Comparison of ENCODE assay signal across 8 mouse cellular contexts in genomic region chr8:122617947-122618546, GRCm38 (mm10). TPM values are rescaled to one million over a fixed set of nuclear protein-coding genes. Genes with fewer than 3 reads are reported as not detected.
DNase-seq lines count a peak whose midpoint lies in the region; ATAC-seq and TF ChIP-seq lines count a peak whose summit lies in the region.

No protein-coding gene starts in this region.

- H3K4me2 ChIP-seq in heart, embryonic 11.5 days: no peak overlapping the region
- peak overlapping the region; percentile 36; the same call in 1 of the 2 replicates for H3K4me2 ChIP-seq in intestine, embryonic 15.5 days (replicated peaks)
- H3K4me2 ChIP-seq in limb, embryonic 12.5 days: no peak overlapping the region
- H3K4me2 ChIP-seq in midbrain, embryonic 16.5 days (ENCODE audit: low read length): no peak overlapping the region

- H3K4me1 ChIP-seq in heart, embryonic 11.5 days (ENCODE audit: control insufficient read depth, insufficient read depth, low read length): peaks cover 4% of the 10 kb centered on the region
- peaks cover 12% of the 10 kb centered on the region for H3K4me1 ChIP-seq in intestine, embryonic 15.5 days (replicated peaks)
- peaks cover 32% of the 10 kb centered on the region for H3K4me1 ChIP-seq in limb, embryonic 12.5 days (replicated peaks)
- peaks cover 2% of the 10 kb centered on the region; the same call in 1 of the 2 replicates for H3K4me1 ChIP-seq in midbrain, embryonic 16.5 days (ENCODE audit: control insufficient read depth, insufficient read depth, low read length)

- intact Hi-C loops in gastrocnemius, adult 2 months (cut with DNase I): loop anchor here (1.0 to 5.0 kb wide), 4 partner anchors 45 to 212 kb away; no protein-coding TSS in a partner anchor

- no peaks in the 10 kb centered on the region for H3K9me3 ChIP-seq in heart, embryonic 11.5 days (replicated peaks; ENCODE audit: control insufficient read depth, low read length)
- H3K9me3 ChIP-seq in intestine, embryonic 15.5 days: no peaks in the 10 kb centered on the region
- H3K9me3 ChIP-seq in limb, embryonic 12.5 days: no peaks in the 10 kb centered on the region
- H3K9me3 ChIP-seq in midbrain, embryonic 16.5 days (replicated peaks; ENCODE audit: control insufficient read depth, low read length, poor library complexity, severe bottlenecking): no peaks in the 10 kb centered on the region

- no peaks in the 10 kb centered on the region; the same call in 1 of the 2 replicates for H3K27me3 ChIP-seq in heart, embryonic 11.5 days (ENCODE audit: control insufficient read depth, insufficient read depth, low read length)
- no peaks in the 10 kb centered on the region for H3K27me3 ChIP-seq in intestine, embryonic 15.5 days (replicated peaks)
- no peaks in the 10 kb centered on the region for H3K27me3 ChIP-seq in limb, embryonic 12.5 days
- no peaks in the 10 kb centered on the region for H3K27me3 ChIP-seq in midbrain, embryonic 16.5 days (ENCODE audit: control insufficient read depth, insufficient read depth, low read depth, low read length)

- WGBS in heart, embryonic 11.5 days (ENCODE audit: insufficient replicate concordance): 36% methylated on average over 5 of the region's 7 CpGs
- 26% methylated on average over 5 of the region's 7 CpGs for WGBS in intestine, embryonic 15.5 days
- 30% methylated on average over 5 of the region's 7 CpGs for WGBS in limb, embryonic 12.5 days
- 36% methylated on average over 5 of the region's 7 CpGs for WGBS in midbrain, embryonic 16.5 days

- H3K4me3 ChIP-seq in heart, embryonic 11.5 days (ENCODE audit: low read depth, low read length): no peak overlapping the region
- H3K4me3 ChIP-seq in gastrocnemius, adult 2 months: no peak overlapping the region
- H3K4me3 ChIP-seq in intestine, embryonic 15.5 days (replicated peaks): no peak overlapping the region
- H3K4me3 ChIP-seq in limb, embryonic 12.5 days (replicated peaks): no peak overlapping the region
- H3K4me3 ChIP-seq in midbrain, embryonic 16.5 days (ENCODE audit: low read depth, low read length): no peak overlapping the region

- peak; percentile 97 for DNase-seq in heart, adult 11 months
- peak; percentile 90 to 94 for DNase-seq in cerebellum, postnatal 25 days
- peak; percentile 91 for DNase-seq in gastrocnemius, adult 2 months
- peak; percentile 87 to 92 for DNase-seq in spleen, postnatal 10 days (ENCODE audit: low spot score in 2 of 2)

- H3K36me3 ChIP-seq in heart, embryonic 11.5 days (ENCODE audit: control insufficient read depth, insufficient read depth, low read length): peaks cover 2% of the 10 kb centered on the region; the same call in 1 of the 2 replicates
- peaks cover 2% of the 10 kb centered on the region; the same call in 1 of the 2 replicates for H3K36me3 ChIP-seq in intestine, embryonic 15.5 days
- H3K36me3 ChIP-seq in limb, embryonic 12.5 days: peaks cover 15% of the 10 kb centered on the region; the same call in 1 of the 2 replicates
- H3K36me3 ChIP-seq in midbrain, embryonic 16.5 days (ENCODE audit: control insufficient read depth, insufficient read depth, low read length): no peaks in the 10 kb centered on the region

- H3K9ac ChIP-seq in heart, embryonic 11.5 days (ENCODE audit: low read depth, low read length): no peak overlapping the region
- no peak overlapping the region for H3K9ac ChIP-seq in intestine, embryonic 15.5 days
- H3K9ac ChIP-seq in limb, embryonic 12.5 days (replicated peaks): no peak overlapping the region
- no peak overlapping the region for H3K9ac ChIP-seq in midbrain, embryonic 16.5 days (ENCODE audit: low read depth, low read length)

- ATAC-seq in heart, embryonic 11.5 days (replicated peaks; ENCODE audit: insufficient number of reproducible peaks, low FRiP score, low TSS enrichment): no peak
- ATAC-seq in intestine, embryonic 15.5 days: peak; percentile 18; the same call in 1 of the 2 replicates
- 0 out of 2 replicates have a peak, but pooled peaks have one; percentile 16 for ATAC-seq in limb, embryonic 12.5 days (ENCODE audit: insufficient number of reproducible peaks, insufficient read depth, low FRiP score, low TSS enrichment, low read depth)
- ATAC-seq in midbrain, embryonic 16.5 days: 0 out of 2 replicates have a peak, but pooled peaks have one; percentile 19

- no peak overlapping the region for H3K27ac ChIP-seq in heart, embryonic 11.5 days (ENCODE audit: low read depth, low read length)
- no peak overlapping the region for H3K27ac ChIP-seq in gastrocnemius, adult 2 months
- H3K27ac ChIP-seq in intestine, embryonic 15.5 days: no peak overlapping the region
- H3K27ac ChIP-seq in limb, embryonic 12.5 days: peak overlapping the region; percentile 59; the same call in 1 of the 2 replicates
- no peak overlapping the region for H3K27ac ChIP-seq in midbrain, embryonic 16.5 days (ENCODE audit: low read length)

- peak; percentile 72 for TF ChIP-seq CTCF in gastrocnemius, adult 2 months (IDR thresholded peaks at IDR 0.05)

RNA-seq across cellular contexts. Expression of gene Pabpn1l, which starts 4.5 kb away (rescaled TPM):
- polyA plus RNA-seq in heart, embryonic 11.5 days (2014; fragmentation: Nextera tagmentation; extraction: Ambion mirVana): not detected in 2 replicates
- total RNA-seq in gastrocnemius, adult 2 months (2021): not detected
- polyA plus RNA-seq in intestine, embryonic 15.5 days (2015; fragmentation: Nextera tagmentation; extraction: Ambion mirVana): not detected in 2 replicates
- not detected in 2 replicates for polyA plus RNA-seq in limb, embryonic 12.5 days (2016; fragmentation: Nextera tagmentation; extraction: Ambion mirVana)
- not detected in 2 replicates for polyA plus RNA-seq in midbrain, embryonic 16.5 days (2015; fragmentation: Nextera tagmentation; extraction: Ambion mirVana)

RNA-seq across cellular contexts. Expression of gene Trappc2l, which starts 6.6 kb away (rescaled TPM):
- polyA plus RNA-seq in heart, embryonic 11.5 days (2014; fragmentation: Nextera tagmentation; extraction: Ambion mirVana): 49.8 and 60.0 TPM in 2 replicates
- 10 to 100 TPM; 39.3 to 45.5 TPM for total RNA-seq in gastrocnemius, adult 2 months (2021)
- 58.0 and 76.0 TPM in 2 replicates for polyA plus RNA-seq in intestine, embryonic 15.5 days (2015; fragmentation: Nextera tagmentation; extraction: Ambion mirVana)
- 39.0 and 48.0 TPM in 2 replicates for polyA plus RNA-seq in limb, embryonic 12.5 days (2016; fragmentation: Nextera tagmentation; extraction: Ambion mirVana)
- polyA plus RNA-seq in midbrain, embryonic 16.5 days (2015; fragmentation: Nextera tagmentation; extraction: Ambion mirVana): 93.8 and 101 TPM in 2 replicates

RNA-seq across cellular contexts. Expression of gene Galns, which starts 6.8 kb away (rescaled TPM):
- 11.4 and 12.3 TPM in 2 replicates for polyA plus RNA-seq in heart, embryonic 11.5 days (2014; fragmentation: Nextera tagmentation; extraction: Ambion mirVana)
- 1 to 10 TPM; 1.0 to 1.1 TPM for total RNA-seq in gastrocnemius, adult 2 months (2021)
- 17.1 and 18.8 TPM in 2 replicates for polyA plus RNA-seq in intestine, embryonic 15.5 days (2015; fragmentation: Nextera tagmentation; extraction: Ambion mirVana)
- polyA plus RNA-seq in limb, embryonic 12.5 days (2016; fragmentation: Nextera tagmentation; extraction: Ambion mirVana): 5.9 and 8.4 TPM in 2 replicates
- polyA plus RNA-seq in midbrain, embryonic 16.5 days (2015; fragmentation: Nextera tagmentation; extraction: Ambion mirVana): 8.4 and 8.9 TPM in 2 replicates

RNA-seq across cellular contexts. Expression of gene Aprt, which starts 41.3 kb away (rescaled TPM):
- 250 and 262 TPM in 2 replicates for polyA plus RNA-seq in heart, embryonic 11.5 days (2014; fragmentation: Nextera tagmentation; extraction: Ambion mirVana)
- 10 to 100 TPM; 40.5 to 44.8 TPM for total RNA-seq in gastrocnemius, adult 2 months (2021)
- 545 and 612 TPM in 2 replicates for polyA plus RNA-seq in intestine, embryonic 15.5 days (2015; fragmentation: Nextera tagmentation; extraction: Ambion mirVana)
- polyA plus RNA-seq in limb, embryonic 12.5 days (2016; fragmentation: Nextera tagmentation; extraction: Ambion mirVana): 299 and 305 TPM in 2 replicates
- polyA plus RNA-seq in midbrain, embryonic 16.5 days (2015; fragmentation: Nextera tagmentation; extraction: Ambion mirVana): 156 and 157 TPM in 2 replicates

RNA-seq across cellular contexts. Expression of gene Cdt1, which starts 50.2 kb away (rescaled TPM):
- polyA plus RNA-seq in heart, embryonic 11.5 days (2014; fragmentation: Nextera tagmentation; extraction: Ambion mirVana): 29.5 and 30.4 TPM in 2 replicates
- 1 to 10 TPM in 1 of 2 experiments, under 1 TPM in 1; 0.78 to 1.5 TPM for total RNA-seq in gastrocnemius, adult 2 months (2021)
- polyA plus RNA-seq in intestine, embryonic 15.5 days (2015; fragmentation: Nextera tagmentation; extraction: Ambion mirVana): 40.3 and 41.8 TPM in 2 replicates
- polyA plus RNA-seq in limb, embryonic 12.5 days (2016; fragmentation: Nextera tagmentation; extraction: Ambion mirVana): 52.3 and 52.7 TPM in 2 replicates
- polyA plus RNA-seq in midbrain, embryonic 16.5 days (2015; fragmentation: Nextera tagmentation; extraction: Ambion mirVana): 5.7 and 6.2 TPM in 2 replicates
